Mouse (Mus musculus) brain, embryonic 14.5 days (tissue): ENCODE measurements at regions not wholly inside any gene's neighbourhood (a gene's known extent, or its start where the extent isn't known, plus 50 kb on each side); places are given as distances from the start of the nearest gene placed in this dataset.

Experiments
- CTCF ChIP-seq: fragments of 200-500 bp; IDR thresholded peaks from 2 replicates; pipeline ENCODE4 v1.5.1; 2012; ENCODE audit warnings: inconsistent platforms, mild to moderate bottlenecking, moderate library complexity, borderline replicate concordance; ENCODE audit not compliant: insufficient read depth, insufficient read length; ENCODE audit errors: extremely low read depth
- POLR2A ChIP-seq: fragments of 200-500 bp; IDR thresholded peaks from 2 replicates; pipeline ENCODE4 v1.6.1; 2012; ENCODE audit warnings: mild to moderate bottlenecking, inconsistent platforms, borderline replicate concordance; ENCODE audit not compliant: poor library complexity, insufficient read depth, insufficient read length, severe bottlenecking; ENCODE audit errors: extremely low read depth

DNA sequence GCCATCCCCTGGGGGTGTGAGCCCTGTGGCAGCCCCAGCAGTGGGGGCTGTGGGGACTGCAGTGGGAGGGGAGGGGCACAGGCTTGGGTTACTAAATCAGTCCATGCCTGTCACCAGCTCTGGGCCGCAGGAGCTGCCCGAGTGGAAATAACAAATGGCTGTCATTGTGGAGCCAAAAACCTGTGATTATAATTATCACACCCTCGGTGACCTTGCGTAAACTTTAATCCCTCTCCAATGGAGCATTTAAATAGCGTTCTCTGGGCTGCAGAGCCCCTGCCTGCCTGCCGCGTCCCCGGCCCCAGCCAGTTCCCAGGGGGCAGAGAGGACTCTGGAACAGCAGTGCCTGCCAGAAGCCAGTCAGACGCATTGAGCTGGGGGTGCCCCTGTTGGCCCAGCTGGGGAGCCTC is 54.4 kb upstream of the Nkx1-1 start:
- no peak for TF ChIP-seq CTCF
- no peak for TF ChIP-seq POLR2A
